Mouse (Mus musculus) embryonic facial prominence, embryonic 13.5 days (tissue): ENCODE results near the gene Stag2. TPM values are rescaled to one million over a fixed set of nuclear protein-coding genes. Genes with fewer than 3 reads are reported as not detected.

Experiments used
- ATAC-seq: fragments of 200-750 bp; cut with Nextera tagmentation; 2 replicates; pipeline ENCODE4 v1.8.0; 2017; ENCODE audit warnings: low read depth; ENCODE audit not compliant: insufficient number of reproducible peaks, insufficient read depth, low FRiP score, low TSS enrichment
- H3K27ac ChIP-seq: fragments of 300-500 bp; sonication (generic); 2 replicates; pipeline ENCODE4 v1.5.1; 2015; ENCODE audit warnings: moderate library complexity, mild to moderate bottlenecking, inconsistent platforms
- H3K27me3 ChIP-seq: fragments of 300-500 bp; sonication (generic); 2 replicates; pipeline ENCODE4 v1.6.1; 2015; ENCODE audit warnings: mild to moderate bottlenecking, inconsistent platforms
- H3K36me3 ChIP-seq: fragments of 300-500 bp; sonication (generic); 2 replicates; pipeline ENCODE4 v1.6.1; 2015; ENCODE audit warnings: mild to moderate bottlenecking, inconsistent platforms
- H3K4me1 ChIP-seq: fragments of 300-500 bp; sonication (generic); 2 replicates; pipeline ENCODE4 v1.6.1; 2015; ENCODE audit warnings: inconsistent platforms
- H3K4me2 ChIP-seq: fragments of 300-500 bp; sonication (generic); 2 replicates; pipeline ENCODE4 v1.6.1; 2015; ENCODE audit warnings: moderate library complexity, mild to moderate bottlenecking, inconsistent platforms
- H3K4me3 ChIP-seq: fragments of 300-500 bp; sonication (generic); 2 replicates; pipeline ENCODE4 v1.5.1; 2015; ENCODE audit warnings: mild to moderate bottlenecking, inconsistent platforms
- H3K9ac ChIP-seq: fragments of 300-500 bp; sonication (generic); 2 replicates; pipeline ENCODE4 v1.6.1; 2015; ENCODE audit warnings: mild to moderate bottlenecking, inconsistent platforms
- H3K9me3 ChIP-seq: fragments of 300-500 bp; sonication (generic); 2 replicates; pipeline ENCODE4 v1.6.1; 2016; ENCODE audit warnings: inconsistent platforms
- WGBS: fragments of 180-500 bp; shearing (Covaris S2); methylation state at CpG from one replicate; pipeline ENCODE4 v1.1.7; 2015; ENCODE audit warnings: mixed read lengths; 5-methylcytosine and 5-hydroxymethylcytosine counted together
- polyA plus RNA-seq: library from polyadenylated mRNA; unstranded; fragments of >200 nt; fragmentation: Nextera tagmentation; extraction: Ambion mirVana; gene quantifications from 2 replicates; pipeline ENCODE4 v1.2.1, GENCODE M21; 2015

The Stag2 gene
- polyA plus RNA-seq, 1 experiment from 2014 or later: 42.9 TPM

DNA sequence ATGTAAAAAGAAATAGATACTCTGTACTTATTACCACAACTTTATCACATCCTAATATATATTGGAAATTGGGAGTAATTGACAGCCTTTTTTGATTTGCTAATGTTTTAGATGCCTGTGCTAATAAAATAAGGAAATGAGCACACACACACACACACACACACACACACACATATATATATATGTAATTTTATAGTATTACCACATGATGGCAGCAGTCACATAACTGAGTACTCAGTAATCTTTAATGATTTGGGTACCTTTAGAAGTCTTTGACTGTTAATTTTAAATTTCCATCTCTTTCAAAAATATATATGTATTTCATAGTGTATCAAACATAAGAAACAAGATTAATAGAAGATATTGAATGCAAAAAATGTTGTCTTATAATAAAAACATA, 123.6 kb downstream of the Stag2 start:
- no peak overlapping the region for H3K4me2 ChIP-seq
- no peaks in the 10 kb centered on the region for H3K27me3 ChIP-seq
- H3K4me3 ChIP-seq: no peak overlapping the region
- ATAC-seq: no peak
- no peaks in the 10 kb centered on the region for H3K4me1 ChIP-seq
- no peaks in the 10 kb centered on the region for H3K9me3 ChIP-seq
- H3K27ac ChIP-seq: no peak overlapping the region
- no peaks in the 10 kb centered on the region for H3K36me3 ChIP-seq
- no peak overlapping the region for H3K9ac ChIP-seq

DNA sequence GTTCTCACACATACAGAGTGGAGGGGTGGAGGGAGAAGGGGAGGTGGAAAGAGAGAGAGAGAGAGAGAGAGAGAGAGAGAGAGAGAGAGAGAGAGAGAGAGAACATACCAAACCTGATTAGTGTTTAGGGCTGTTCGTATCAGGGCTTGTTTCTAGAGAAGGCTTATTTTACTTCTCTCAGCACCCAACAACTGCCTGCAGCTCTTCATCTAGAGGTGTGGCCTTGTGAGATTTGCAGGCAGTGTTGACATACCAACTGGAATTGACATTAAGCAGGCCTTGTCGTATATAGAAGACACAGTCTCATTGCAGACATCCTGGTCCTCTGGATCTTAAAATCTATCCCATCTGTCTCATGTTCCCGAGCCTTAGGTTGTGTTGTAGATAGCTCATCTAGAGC, 141.1 kb downstream of the Stag2 start:
- no peak overlapping the region for H3K4me2 ChIP-seq
- H3K9ac ChIP-seq: no peak overlapping the region
- H3K9me3 ChIP-seq: no peaks in the 10 kb centered on the region
- no peaks in the 10 kb centered on the region for H3K4me1 ChIP-seq
- no peaks in the 10 kb centered on the region for H3K36me3 ChIP-seq
- H3K27me3 ChIP-seq: no peaks in the 10 kb centered on the region
- no peak for ATAC-seq
- no peak overlapping the region for H3K4me3 ChIP-seq
- no peak overlapping the region for H3K27ac ChIP-seq
- 66% methylated on average over 3 of the region's 3 CpGs for WGBS

DNA sequence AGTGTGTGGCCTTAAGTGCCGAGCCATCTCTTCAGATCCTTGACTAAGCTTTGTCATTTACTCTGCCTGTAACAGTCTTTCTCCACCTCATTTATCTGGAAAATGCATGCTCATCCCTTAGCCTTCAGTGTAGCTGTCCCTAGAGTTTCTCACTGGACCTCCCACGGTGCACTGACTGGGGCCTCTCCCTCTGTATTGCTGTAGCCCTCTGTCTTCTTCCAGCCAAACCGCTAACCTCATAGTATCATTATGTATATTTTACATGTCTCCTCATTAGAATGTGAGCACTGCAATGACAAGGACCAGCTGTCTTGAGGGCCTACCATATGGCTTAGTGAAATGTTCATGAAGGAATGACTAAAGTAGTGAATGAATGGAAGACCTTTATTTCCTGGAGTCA, 166.1 kb downstream of the Stag2 start:
- Histone ChIP-seq H3K36me3 (no peaks in the 10 kb centered on the region), H3K4me3 (no peak overlapping the region), H3K9ac (no peak overlapping the region), H3K4me2 (no peak overlapping the region), H3K4me1 (no peaks in the 10 kb centered on the region), H3K27me3 (no peaks in the 10 kb centered on the region), H3K9me3 (no peaks in the 10 kb centered on the region), H3K27ac (no peak overlapping the region)
- no peak for ATAC-seq
- 70% methylated on average over 3 of the region's 3 CpGs for WGBS

DNA sequence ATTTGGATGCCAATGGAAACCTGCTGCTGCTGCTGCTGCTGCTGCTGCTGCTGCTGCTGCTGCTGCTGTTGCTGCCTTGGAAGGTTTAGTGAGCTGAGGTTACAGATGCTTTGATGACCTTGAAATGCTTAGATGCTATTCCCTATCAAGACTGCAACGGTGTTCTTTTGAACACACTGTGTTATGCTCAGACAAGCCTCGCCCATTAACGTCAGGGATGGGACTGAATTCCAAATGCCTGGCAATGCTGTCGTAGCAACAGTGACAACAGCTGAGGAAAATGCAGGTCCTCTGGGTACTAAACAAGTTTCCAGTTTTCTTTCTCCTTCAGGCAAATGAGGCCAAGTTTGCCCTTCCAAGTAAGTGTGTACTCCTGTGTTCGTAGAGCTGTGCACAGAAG, 171.3 kb downstream of the Stag2 start:
- Histone ChIP-seq H3K36me3 (no peaks in the 10 kb centered on the region), H3K4me1 (no peaks in the 10 kb centered on the region), H3K9ac (no peak overlapping the region), H3K4me2 (no peak overlapping the region), H3K9me3 (no peaks in the 10 kb centered on the region), H3K27me3 (no peaks in the 10 kb centered on the region), H3K27ac (no peak overlapping the region), H3K4me3 (no peak overlapping the region)
- WGBS: 54% methylated on average over 5 of the region's 5 CpGs
- ATAC-seq: no peak

GRCm38 (mm10) chrX:42321200-42321773, 172.2 kb downstream of the Stag2 start:
- H3K4me2 ChIP-seq: no peak overlapping the region
- WGBS: 55% methylated on average over 9 of the region's 9 CpGs
- H3K36me3 ChIP-seq: no peaks in the 10 kb centered on the region
- H3K9me3 ChIP-seq: no peaks in the 10 kb centered on the region
- no peaks in the 10 kb centered on the region for H3K27me3 ChIP-seq
- no peak for ATAC-seq
- no peaks in the 10 kb centered on the region for H3K4me1 ChIP-seq
- H3K4me3 ChIP-seq: no peak overlapping the region
- H3K9ac ChIP-seq: no peak overlapping the region
- H3K27ac ChIP-seq: no peak overlapping the region

- H3K4me2 ChIP-seq: no peak overlapping the region
- no peak for ATAC-seq
- H3K4me3 ChIP-seq: no peak overlapping the region
- no peaks in the 10 kb centered on the region for H3K36me3 ChIP-seq
- WGBS: 75% methylated on average over 3 of the region's 3 CpGs
- no peak overlapping the region for H3K9ac ChIP-seq
- no peaks in the 10 kb centered on the region for H3K9me3 ChIP-seq
- no peak overlapping the region for H3K27ac ChIP-seq
- H3K27me3 ChIP-seq: no peaks in the 10 kb centered on the region
- no peaks in the 10 kb centered on the region for H3K4me1 ChIP-seq
Measured at GRCm38 (mm10) chrX:42324848-42325247, 175.7 kb downstream of the Stag2 start.

Other genes with a start within 250 kb of the Stag2 start
- 96.1 and 105 TPM in 2 replicates for gene Thoc2, start 228.6 kb upstream of the Stag2 start, polyA plus RNA-seq
- gene Xiap, start 89.6 kb upstream of the Stag2 start, polyA plus RNA-seq: 13.4 and 15.7 TPM in 2 replicates